Mouse (Mus musculus): ENCODE results near the gene Spred3. TPM values are rescaled to one million over a fixed set of nuclear protein-coding genes. Genes with fewer than 3 reads are reported as not detected.

The Spred3 gene
- polyA plus RNA-seq (2014; fragmentation: Illumina TruSeq; extraction: RNeasy Lipid Tissue Mini Kit (QIAGEN cat#74804); ENCODE audit: low replicate concordance): 2.2 TPM

GRCm38 (mm10) chr7:29170066-29170754 is at the start of gene Spred3, which contains the start of gene Ggn:
Gene Spred3, minus strand, starts transcription at chr7:29170411.
Gene Ggn, plus strand, starts transcription at chr7:29170210.

GRCm38 (mm10) chr7:29213675-29214082 is 43.5 kb upstream of the Spred3 start, which contains the start of gene Catsperg1:
Gene Catsperg1, minus strand, starts transcription at chr7:29214035.

GRCm38 (mm10) chr7:29180077-29180853 is 10.1 kb upstream of the Spred3 start, which contains the start of gene Psmd8:
Gene Psmd8, minus strand, starts transcription at chr7:29180701.

GRCm38 (mm10) chr7:29155838-29156782 is 14.1 kb downstream of the Spred3 start, which contains the start of gene Fam98c:
Gene Fam98c, minus strand, starts transcription at chr7:29156234.

GRCm38 (mm10) chr7:29134693-29135386 is 35.4 kb downstream of the Spred3 start, which contains the start of gene Rasgrp4:
Gene Rasgrp4, plus strand, starts transcription at chr7:29134851.

GRCm38 (mm10) chr7:29124970-29125369 is 45.2 kb downstream of the Spred3 start, which contains the start of gene Ryr1:
Gene Ryr1, minus strand, starts transcription at chr7:29125179.

Other genes starting within 250 kb of the Spred3 start
- gene Actn4, start 208.1 kb downstream of the Spred3 start, polyA plus RNA-seq (2014; fragmentation: Illumina TruSeq; extraction: RNeasy Lipid Tissue Mini Kit (QIAGEN cat#74804); ENCODE audit: low replicate concordance): 59.8 TPM
- gene Eif3k, start 188.5 kb downstream of the Spred3 start, polyA plus RNA-seq (2014; fragmentation: Illumina TruSeq; extraction: RNeasy Lipid Tissue Mini Kit (QIAGEN cat#74804); ENCODE audit: low replicate concordance): 2.5 TPM
- 0.22 TPM for gene Map4k1, start 188.4 kb downstream of the Spred3 start, polyA plus RNA-seq (2014; fragmentation: Illumina TruSeq; extraction: RNeasy Lipid Tissue Mini Kit (QIAGEN cat#74804); ENCODE audit: low replicate concordance)
- 0.04 TPM for gene Ryr1, start 45.2 kb downstream of the Spred3 start, polyA plus RNA-seq (2014; fragmentation: Illumina TruSeq; extraction: RNeasy Lipid Tissue Mini Kit (QIAGEN cat#74804); ENCODE audit: low replicate concordance)
- 1.3 TPM for gene Rasgrp4, start 35.6 kb downstream of the Spred3 start, polyA plus RNA-seq (2014; fragmentation: Illumina TruSeq; extraction: RNeasy Lipid Tissue Mini Kit (QIAGEN cat#74804); ENCODE audit: low replicate concordance)
- gene Fam98c, start 14.2 kb downstream of the Spred3 start, polyA plus RNA-seq (2014; fragmentation: Illumina TruSeq; extraction: RNeasy Lipid Tissue Mini Kit (QIAGEN cat#74804); ENCODE audit: low replicate concordance): 14.6 TPM
- gene Ggn, start 201 bp downstream of the Spred3 start, polyA plus RNA-seq (2014; fragmentation: Illumina TruSeq; extraction: RNeasy Lipid Tissue Mini Kit (QIAGEN cat#74804); ENCODE audit: low replicate concordance): not detected
- 40.1 TPM for gene Psmd8, start 10.3 kb upstream of the Spred3 start, polyA plus RNA-seq (2014; fragmentation: Illumina TruSeq; extraction: RNeasy Lipid Tissue Mini Kit (QIAGEN cat#74804); ENCODE audit: low replicate concordance)
- gene Catsperg1, start 43.6 kb upstream of the Spred3 start, polyA plus RNA-seq (2014; fragmentation: Illumina TruSeq; extraction: RNeasy Lipid Tissue Mini Kit (QIAGEN cat#74804); ENCODE audit: low replicate concordance): 0.41 TPM
- 8.2 TPM for gene Kcnk6, start 62.1 kb upstream of the Spred3 start, polyA plus RNA-seq (2014; fragmentation: Illumina TruSeq; extraction: RNeasy Lipid Tissue Mini Kit (QIAGEN cat#74804); ENCODE audit: low replicate concordance)
- gene Yif1b, start 67.9 kb upstream of the Spred3 start, polyA plus RNA-seq (2014; fragmentation: Illumina TruSeq; extraction: RNeasy Lipid Tissue Mini Kit (QIAGEN cat#74804); ENCODE audit: low replicate concordance): not detected
- 123 TPM for gene 2200002D01Rik, start 78.1 kb upstream of the Spred3 start, polyA plus RNA-seq (2014; fragmentation: Illumina TruSeq; extraction: RNeasy Lipid Tissue Mini Kit (QIAGEN cat#74804); ENCODE audit: low replicate concordance)
- gene Spint2, start 111.5 kb upstream of the Spred3 start, polyA plus RNA-seq (2014; fragmentation: Illumina TruSeq; extraction: RNeasy Lipid Tissue Mini Kit (QIAGEN cat#74804); ENCODE audit: low replicate concordance): 60.9 TPM
- not detected for gene Ppp1r14a, start 118.9 kb upstream of the Spred3 start, polyA plus RNA-seq (2014; fragmentation: Illumina TruSeq; extraction: RNeasy Lipid Tissue Mini Kit (QIAGEN cat#74804); ENCODE audit: low replicate concordance)
- gene Dpf1, start 133.5 kb upstream of the Spred3 start, polyA plus RNA-seq (2014; fragmentation: Illumina TruSeq; extraction: RNeasy Lipid Tissue Mini Kit (QIAGEN cat#74804); ENCODE audit: low replicate concordance): not detected